ENCODE assay signal across 9 mouse cellular contexts in the genomic region with DNA sequence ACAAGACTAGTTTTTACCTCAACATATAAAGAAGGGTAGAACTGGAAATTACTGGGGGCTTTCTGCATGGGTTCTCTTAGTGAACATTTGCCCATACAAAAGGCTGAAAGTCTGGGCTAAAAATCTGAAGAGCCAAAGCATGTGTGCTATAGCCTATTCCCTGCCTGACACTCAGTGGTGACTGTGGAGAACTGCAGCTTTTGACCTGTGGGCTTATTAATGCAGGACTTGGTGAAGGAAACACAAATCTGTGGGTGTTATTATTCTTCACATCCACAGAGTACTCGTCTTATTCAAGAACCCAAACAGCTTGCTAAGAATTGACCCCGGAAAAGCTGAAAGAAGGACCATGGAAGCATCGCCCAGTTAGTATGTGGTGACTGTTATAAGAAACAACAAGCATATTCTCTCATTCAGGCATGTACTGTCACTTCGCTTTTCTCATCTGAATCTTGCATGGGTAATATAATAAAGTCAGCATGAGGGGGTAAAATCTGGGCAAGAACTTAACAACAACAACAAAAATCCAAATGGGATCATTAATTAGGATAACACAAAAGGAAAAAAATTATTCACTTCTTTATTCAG.
A peak's percentile ranks its signal among the peaks of the same experiment; 100 is the strongest.
DNase-seq lines count a peak whose midpoint lies in the region; ATAC-seq and TF ChIP-seq lines count a peak whose summit lies in the region.
"Had no signal": no experiment of that assay in that cellular context is flagged by ENCODE, and none has a peak within 500 bp of the region (broad histone marks: within the 10 kb centered on the region; RNA-seq: fewer than 3 reads in every experiment).

No protein-coding gene starts in this region.

- no peak overlapping the region for H3K9ac ChIP-seq in heart, adult 2 months (ENCODE audit: low read depth, low read length)
- H3K9ac ChIP-seq in hindbrain, embryonic 12.5 days: no peak overlapping the region
- H3K9ac ChIP-seq in neural tube, embryonic 15.5 days (replicated peaks): no peak overlapping the region
- H3K9ac ChIP-seq: lung, embryonic 15.5 days had no signal

- no peak overlapping the region for H3K4me3 ChIP-seq in heart, adult 2 months
- no peak overlapping the region for H3K4me3 ChIP-seq in hindbrain, embryonic 12.5 days
- H3K4me3 ChIP-seq in neural tube, embryonic 15.5 days (replicated peaks): no peak overlapping the region
- H3K4me3 ChIP-seq: lung, embryonic 15.5 days had no signal

- TF ChIP-seq EP300 in heart, adult 2 months (IDR thresholded peaks at IDR 0.05; ENCODE audit: insufficient read depth, low read depth, low read length): no peak

- DNase-seq in heart, adult 2 months: no peak
- no peak for DNase-seq in heart, postnatal 36 days
- DNase-seq in right cerebral cortex, adult 18-20 months: peak; percentile 17
- no peak for DNase-seq in right cerebral cortex, postnatal 25 days
- no peak for DNase-seq in gastrocnemius, adult 8-10 months (ENCODE audit: low spot score in 2 of 2)
- no peak for DNase-seq in Muller cell, postnatal 12 days (ENCODE audit: inconsistent ontology term)

- H3K79me2 ChIP-seq in heart, adult 2 months (replicated peaks; ENCODE audit: control insufficient read depth, insufficient read depth, low read length): no peaks in the 10 kb centered on the region

- H3K27me3 ChIP-seq in heart, adult 2 months (ENCODE audit: control insufficient read depth, insufficient read depth, low read length): no peaks in the 10 kb centered on the region
- H3K27me3 ChIP-seq in hindbrain, embryonic 12.5 days: no peaks in the 10 kb centered on the region
- H3K27me3 ChIP-seq in neural tube, embryonic 15.5 days (replicated peaks): no peaks in the 10 kb centered on the region
- H3K27me3 ChIP-seq: lung, embryonic 15.5 days had no signal

- no peak for TF ChIP-seq POLR2A in heart, adult 2 months (IDR thresholded peaks at IDR 0.05; ENCODE audit: insufficient read depth, low read depth, low read length)

- H3K9me3 ChIP-seq in hindbrain, embryonic 12.5 days (replicated peaks): no peaks in the 10 kb centered on the region
- H3K9me3 ChIP-seq in neural tube, embryonic 15.5 days (replicated peaks): no peaks in the 10 kb centered on the region
- H3K9me3 ChIP-seq: lung, embryonic 15.5 days had no signal

- intact Hi-C loops in heart, adult 2 months (cut with DNase I): no loop called here
- intact Hi-C loops in heart, postnatal 36 days (cut with DNase I): no loop called here

- H3K4me2 ChIP-seq in hindbrain, embryonic 12.5 days (replicated peaks): no peak overlapping the region
- no peak overlapping the region for H3K4me2 ChIP-seq in neural tube, embryonic 15.5 days
- H3K4me2 ChIP-seq: lung, embryonic 15.5 days had no signal

- 41% methylated on average over 4 of the region's 4 CpGs for WGBS in heart, adult 2 months
- 56% methylated on average over 4 of the region's 4 CpGs for WGBS in hindbrain, embryonic 12.5 days
- WGBS in neural tube, embryonic 15.5 days: 61% methylated on average over 4 of the region's 4 CpGs

- H3K36me3 ChIP-seq in heart, adult 2 months (ENCODE audit: control insufficient read depth, insufficient read depth, low read length): no peaks in the 10 kb centered on the region
- H3K36me3 ChIP-seq in hindbrain, embryonic 12.5 days: no peaks in the 10 kb centered on the region
- no peaks in the 10 kb centered on the region for H3K36me3 ChIP-seq in neural tube, embryonic 15.5 days
- H3K36me3 ChIP-seq: lung, embryonic 15.5 days had no signal

- no peak overlapping the region for H3K27ac ChIP-seq in heart, adult 2 months
- H3K27ac ChIP-seq in hindbrain, embryonic 12.5 days: no peak overlapping the region
- H3K27ac ChIP-seq in neural tube, embryonic 15.5 days (replicated peaks): no peak overlapping the region
- H3K27ac ChIP-seq: lung, embryonic 15.5 days had no signal

- peak; percentile 66; the same call in 1 of the 2 replicates for ATAC-seq in hindbrain, embryonic 12.5 days (ENCODE audit: low FRiP score)
- peak; percentile 92 for ATAC-seq in neural tube, embryonic 15.5 days (ENCODE audit: low FRiP score)

- TF ChIP-seq CTCF in heart, adult 2 months (IDR thresholded peaks at IDR 0.05): peak; percentile 45

- no peaks in the 10 kb centered on the region for H3K4me1 ChIP-seq in heart, adult 2 months (ENCODE audit: control insufficient read depth, insufficient read depth, low read length)
- H3K4me1 ChIP-seq in hindbrain, embryonic 12.5 days: no peaks in the 10 kb centered on the region
- no peaks in the 10 kb centered on the region for H3K4me1 ChIP-seq in neural tube, embryonic 15.5 days
- H3K4me1 ChIP-seq: lung, embryonic 15.5 days had no signal
